26 mouse cellular contexts compared by ENCODE assay signal in genomic region chr2:30047127-30047526, GRCm38 (mm10). TPM values are rescaled to one million over a fixed set of nuclear protein-coding genes. Genes with fewer than 3 reads are reported as not detected.
A peak's percentile ranks its signal among the peaks of the same experiment; 100 is the strongest.
DNase-seq lines count a peak whose midpoint lies in the region; ATAC-seq and TF ChIP-seq lines count a peak whose summit lies in the region.
"Had no signal": no experiment of that assay in that cellular context is flagged by ENCODE, and none has a peak within 500 bp of the region (broad histone marks: within the 10 kb centered on the region; RNA-seq: fewer than 3 reads in every experiment).

No protein-coding gene starts in this region.

- no peaks in the 10 kb centered on the region for H3K9me3 ChIP-seq in hindbrain, embryonic 13.5 days
- no peaks in the 10 kb centered on the region for H3K9me3 ChIP-seq in hindbrain, embryonic 10.5 days
- no peaks in the 10 kb centered on the region for H3K9me3 ChIP-seq in ES-E14 (ENCODE audit: control insufficient read depth, insufficient read depth, low read depth, low read length)
- H3K9me3 ChIP-seq: embryonic facial prominence, embryonic 12.5 days; forebrain, embryonic 12.5 days; forebrain, embryonic 15.5 days; heart, embryonic 12.5 days; heart, embryonic 15.5 days; hindbrain, embryonic 15.5 days had no signal

- H3K4me2 ChIP-seq in hindbrain, embryonic 13.5 days: 0 out of 2 replicates have a peak overlapping the region, but pooled peaks have one; percentile 64
- H3K4me2 ChIP-seq: embryonic facial prominence, embryonic 12.5 days; forebrain, embryonic 12.5 days; heart, embryonic 12.5 days; heart, embryonic 15.5 days had no signal

- no peak overlapping the region for H3K27ac ChIP-seq in hindbrain, embryonic 13.5 days
- H3K27ac ChIP-seq in hindbrain, embryonic 10.5 days: no peak overlapping the region
- H3K27ac ChIP-seq in testis, adult 2 months (ENCODE audit: control insufficient read depth, insufficient read depth, low read depth, low read length): no peak overlapping the region
- H3K27ac ChIP-seq in ES-E14 (ENCODE audit: insufficient read depth, low read depth, low read length, poor library complexity, severe bottlenecking): no peak overlapping the region
- H3K27ac ChIP-seq: embryonic facial prominence, embryonic 12.5 days; forebrain, embryonic 12.5 days; forebrain, embryonic 15.5 days; heart, embryonic 15.5 days; hindbrain, embryonic 15.5 days had no signal

- WGBS in hindbrain, embryonic 13.5 days: 96% methylated on average over 6 of the region's 6 CpGs
- 98% methylated on average over 6 of the region's 6 CpGs for WGBS in hindbrain, embryonic 10.5 days

- no peak overlapping the region for H3K9ac ChIP-seq in hindbrain, embryonic 13.5 days
- H3K9ac ChIP-seq in ES-E14 (ENCODE audit: insufficient read depth, low read depth, low read length, poor library complexity, severe bottlenecking): peak overlapping the region; percentile 78; the same call in 1 of the 2 replicates
- H3K9ac ChIP-seq: embryonic facial prominence, embryonic 12.5 days; forebrain, embryonic 12.5 days; heart, embryonic 12.5 days; heart, embryonic 15.5 days; hindbrain, embryonic 15.5 days had no signal

- peaks cover 22% of the 10 kb centered on the region for H3K4me1 ChIP-seq in hindbrain, embryonic 13.5 days (replicated peaks)
- H3K4me1 ChIP-seq in hindbrain, embryonic 10.5 days (replicated peaks): peaks cover 17% of the 10 kb centered on the region
- peaks cover 8% of the 10 kb centered on the region for H3K4me1 ChIP-seq in testis, adult 2 months (ENCODE audit: control insufficient read depth, insufficient read depth, low read length)
- peaks cover 3 to 18% of the 10 kb centered on the region in 2 experiments; a peak in 3 of 4 replicates for H3K4me1 ChIP-seq in ES-E14 (ENCODE audit: control insufficient read depth in 2 of 2, insufficient read depth in 2 of 2, low read length in 2 of 2, poor library complexity in 1 of 2)
- H3K4me1 ChIP-seq: embryonic facial prominence, embryonic 12.5 days had no signal

- peak overlapping the region; percentile 72; the same call in 1 of the 2 replicates for H3K4me3 ChIP-seq in hindbrain, embryonic 13.5 days
- H3K4me3 ChIP-seq in hindbrain, embryonic 10.5 days: no peak overlapping the region
- H3K4me3 ChIP-seq in testis, adult 2 months (ENCODE audit: control insufficient read depth, low read depth, low read length): peak overlapping the region; percentile 90
- peak overlapping the region in 1 of 2 experiments; percentile 41; a peak in 1 of 4 replicates for H3K4me3 ChIP-seq in ES-E14 (ENCODE audit: insufficient read depth in 1 of 2, low read depth in 1 of 2, low read length in 2 of 2, poor library complexity in 1 of 2, severe bottlenecking in 1 of 2)
- H3K4me3 ChIP-seq: erythroblast, embryonic 14.5 days; forebrain, embryonic 12.5 days; heart, embryonic 12.5 days; heart, embryonic 15.5 days had no signal

- peaks cover 15% of the 10 kb centered on the region for H3K36me3 ChIP-seq in hindbrain, embryonic 13.5 days
- peaks cover 22% of the 10 kb centered on the region for H3K36me3 ChIP-seq in hindbrain, embryonic 10.5 days
- H3K36me3 ChIP-seq in testis, adult 2 months (ENCODE audit: control insufficient read depth, insufficient read depth, low read length): no peaks in the 10 kb centered on the region
- peaks cover 5% of the 10 kb centered on the region; the same call in 1 of the 2 replicates for H3K36me3 ChIP-seq in ES-E14 (ENCODE audit: control insufficient read depth, insufficient read depth, low read length, poor library complexity, severe bottlenecking)
- H3K36me3 ChIP-seq: forebrain, embryonic 15.5 days; heart, embryonic 15.5 days had no signal

- no peak for TF ChIP-seq CTCF in testis, adult 2 months (IDR thresholded peaks at IDR 0.05; ENCODE audit: control insufficient read depth, insufficient read depth, insufficient replicate concordance, low read depth, low read length)

- in situ Hi-C loops in ES-E14 (cut with MboI; ENCODE audit: low sequenced_read_pairs in 2 of 2, unreplicated experiment in 2 of 2): no loop called here

- peak; percentile 11; the same call in 1 of the 2 replicates for TF ChIP-seq POLR2A in testis, adult 2 months (IDR thresholded peaks at IDR 0.05; ENCODE audit: control insufficient read depth, low read depth, low read length)

- no peaks in the 10 kb centered on the region for H3K27me3 ChIP-seq in hindbrain, embryonic 13.5 days
- H3K27me3 ChIP-seq in hindbrain, embryonic 10.5 days (ENCODE audit: insufficient read depth, poor library complexity, severe bottlenecking): no peaks in the 10 kb centered on the region; the same call in 1 of the 2 replicates
- no peaks in the 10 kb centered on the region for H3K27me3 ChIP-seq in testis, adult 2 months (ENCODE audit: control insufficient read depth, insufficient read depth, low read length)
- H3K27me3 ChIP-seq: embryonic facial prominence, embryonic 12.5 days; forebrain, embryonic 15.5 days; heart, embryonic 12.5 days; heart, embryonic 15.5 days; hindbrain, embryonic 15.5 days; Patski had no signal

- DNase-seq in hindbrain, embryonic 10.5 days (ENCODE audit: low spot score): no peak
- DNase-seq in testis, postnatal 10 days (ENCODE audit: low spot score): no peak
- DNase-seq in ES-E14 (ENCODE audit: low read depth, low spot score): no peak
- no peak for DNase-seq in urinary bladder, adult 2 months (ENCODE audit: low spot score)
- DNase-seq in frontal cortex, adult 2 months (ENCODE audit: extremely low spot score in 1 of 2, low spot score in 1 of 2): no peak
- DNase-seq: adrenal gland, postnatal 10 days; adrenal gland, postnatal 36 days; cerebellum, adult 18-20 months; cerebellum, adult 9-10 months; cerebellum, postnatal 14 days; gastrocnemius, postnatal 10 days; gastrocnemius, postnatal 36 days; heart, postnatal 10 days; heart, postnatal 36 days had no signal

- no peak for ATAC-seq in hindbrain, embryonic 13.5 days (ENCODE audit: low FRiP score)
- ATAC-seq: CD4-positive, CD25-positive, alpha-beta regulatory T cell, adult 4 months; forebrain, embryonic 15.5 days; intestine, postnatal 0 days; Patski had no signal

TF ChIP-seq in ES-E14, 5 proteins besides CTCF, POLR2A, EP300 and RAD21:
- TF ChIP-seq HCFC1 (IDR thresholded peaks at IDR 0.05; ENCODE audit: borderline replicate concordance, insufficient read depth, low read length): no peak
- TF ChIP-seq ZC3H11A (IDR thresholded peaks at IDR 0.05; ENCODE audit: borderline replicate concordance, low read depth, low read length): no peak
- no peak for TF ChIP-seq CHD2 (IDR thresholded peaks at IDR 0.05; ENCODE audit: low read depth, low read length)
- TF ChIP-seq ZNF384 (IDR thresholded peaks at IDR 0.05; ENCODE audit: low read depth, low read length): no peak
- no peak for TF ChIP-seq MAFK (IDR thresholded peaks at IDR 0.05; ENCODE audit: insufficient read depth, low read depth, low read length)

RNA-seq across cellular contexts. Expression of gene Wdr34, which starts 1.6 kb away (rescaled TPM):
- polyA plus RNA-seq in hindbrain, embryonic 13.5 days (2015; fragmentation: Nextera tagmentation; extraction: Ambion mirVana): 64.2 and 67.0 TPM in 2 replicates
- 27.3 and 36.7 TPM in 2 replicates for polyA plus RNA-seq in hindbrain, embryonic 10.5 days (2016; fragmentation: Nextera tagmentation; extraction: Ambion mirVana)
- polyA plus RNA-seq in testis, adult 2 months (2012; rRNA removed): 77.0 and 84.3 TPM in 2 replicates
- total RNA-seq in ES-E14 (2012; rRNA removed): 22.6 and 35.2 TPM in 2 replicates
- polyA plus RNA-seq in urinary bladder, adult 2 months (2012; rRNA removed): 17.6 and 18.0 TPM in 2 replicates
- polyA plus RNA-seq in frontal cortex, adult 2 months (2012; rRNA removed): 52.7 and 54.8 TPM in 2 replicates

RNA-seq across cellular contexts. Expression of gene Set, which starts 10.1 kb away (rescaled TPM):
- polyA plus RNA-seq in hindbrain, embryonic 13.5 days (2015; fragmentation: Nextera tagmentation; extraction: Ambion mirVana): 400 TPM in 2 replicates
- 607 and 799 TPM in 2 replicates for polyA plus RNA-seq in hindbrain, embryonic 10.5 days (2016; fragmentation: Nextera tagmentation; extraction: Ambion mirVana)
- 32.7 and 38.9 TPM in 2 replicates for polyA plus RNA-seq in testis, adult 2 months (2012; rRNA removed)
- total RNA-seq in ES-E14 (2012; rRNA removed): 695 and 901 TPM in 2 replicates
- polyA plus RNA-seq in urinary bladder, adult 2 months (2012; rRNA removed): 114 and 146 TPM in 2 replicates
- 226 and 229 TPM in 2 replicates for polyA plus RNA-seq in frontal cortex, adult 2 months (2012; rRNA removed)

RNA-seq across cellular contexts. Expression of gene Pkn3, which starts 30.4 kb away (rescaled TPM):
- polyA plus RNA-seq in hindbrain, embryonic 13.5 days (2015; fragmentation: Nextera tagmentation; extraction: Ambion mirVana): 1.9 and 2.3 TPM in 2 replicates
- polyA plus RNA-seq in hindbrain, embryonic 10.5 days (2016; fragmentation: Nextera tagmentation; extraction: Ambion mirVana): 9.7 TPM in 2 replicates
- 5.8 and 6.0 TPM in 2 replicates for polyA plus RNA-seq in testis, adult 2 months (2012; rRNA removed)
- 19.1 and 24.3 TPM in 2 replicates for total RNA-seq in ES-E14 (2012; rRNA removed)
- 18.6 and 22.3 TPM in 2 replicates for polyA plus RNA-seq in urinary bladder, adult 2 months (2012; rRNA removed)
- polyA plus RNA-seq in frontal cortex, adult 2 months (2012; rRNA removed): 2.0 and 2.7 TPM in 2 replicates

RNA-seq across cellular contexts. Expression of gene Zdhhc12, which starts 46.3 kb away (rescaled TPM):
- 24.2 TPM in 2 replicates for polyA plus RNA-seq in hindbrain, embryonic 13.5 days (2015; fragmentation: Nextera tagmentation; extraction: Ambion mirVana)
- polyA plus RNA-seq in hindbrain, embryonic 10.5 days (2016; fragmentation: Nextera tagmentation; extraction: Ambion mirVana): 37.6 and 41.5 TPM in 2 replicates
- polyA plus RNA-seq in testis, adult 2 months (2012; rRNA removed): 156 and 170 TPM in 2 replicates
- total RNA-seq in ES-E14 (2012; rRNA removed): 133 and 202 TPM in 2 replicates
- polyA plus RNA-seq in urinary bladder, adult 2 months (2012; rRNA removed): 31.5 and 40.7 TPM in 2 replicates
- 20.8 and 21.4 TPM in 2 replicates for polyA plus RNA-seq in frontal cortex, adult 2 months (2012; rRNA removed)
